Mouse (Mus musculus): Measurements from ENCODE around the gene Gm49320.
"Not testable (repeated sequence)": the region's sequence is repeated elsewhere in the genome, so short reads cannot be mapped to it uniquely, and the experiment has no call there.

The Gm49320 gene

GRCm38 (mm10) chr8:4226739-4227347 is 11.8 kb upstream of the Gm49320 start, which contains the start of gene Lrrc8e:
TSS of gene Lrrc8e (plus strand) at chr8:4226827.
- no peak for DNase-seq (ENCODE audit: low spot score in 2 of 2)

- DNase-seq (ENCODE audit: low spot score in 2 of 2) = no peak
Measured at GRCm38 (mm10) chr8:4227919-4228318, 10.7 kb upstream of the Gm49320 start.

- no peak for DNase-seq (ENCODE audit: low spot score in 2 of 2)
Measured at GRCm38 (mm10) chr8:4229784-4230183, 8.9 kb upstream of the Gm49320 start.

- no peak for DNase-seq (ENCODE audit: low spot score in 2 of 2)
Measured at GRCm38 (mm10) chr8:4230612-4231351, 7.9 kb upstream of the Gm49320 start.

GRCm38 (mm10) chr8:4237814-4238433 is 741 bp upstream of the Gm49320 start:
- no peak for DNase-seq (ENCODE audit: low spot score in 2 of 2)

GRCm38 (mm10) chr8:4239193-4239890 is 677 bp downstream of the Gm49320 start:
- DNase-seq (ENCODE audit: low spot score in 2 of 2) = no peak

- no peak for DNase-seq (ENCODE audit: low spot score in 2 of 2)
Measured at GRCm38 (mm10) chr8:4245061-4245460, 6.4 kb downstream of the Gm49320 start.

- DNase-seq (ENCODE audit: low spot score in 2 of 2) = peak in 1 of 2 experiments; percentile 3
Measured at GRCm38 (mm10) chr8:4245737-4246136, 7.1 kb downstream of the Gm49320 start.

- no peak for DNase-seq (ENCODE audit: low spot score in 2 of 2)
Measured at GRCm38 (mm10) chr8:4247241-4247640, 8.6 kb downstream of the Gm49320 start.

GRCm38 (mm10) chr8:4247951-4248540 is 9.4 kb downstream of the Gm49320 start, which contains the start of gene Tgfbr3l:
TSS of gene Tgfbr3l (plus strand) at chr8:4248214.
- peak in 1 of 2 experiments; percentile 3 for DNase-seq (ENCODE audit: low spot score in 2 of 2)

- DNase-seq (ENCODE audit: low spot score in 2 of 2) = peak in 1 of 2 experiments; percentile 23
Measured at GRCm38 (mm10) chr8:4249213-4249612, 10.5 kb downstream of the Gm49320 start.

GRCm38 (mm10) chr8:4250306-4250970 is 11.8 kb downstream of the Gm49320 start:
- DNase-seq (ENCODE audit: low spot score in 2 of 2) = peak; percentile 75 to 86

GRCm38 (mm10) chr8:4252116-4252760 is 13.6 kb downstream of the Gm49320 start:
- DNase-seq (ENCODE audit: low spot score in 2 of 2) = no peak

GRCm38 (mm10) chr8:4252934-4253841 is 14.5 kb downstream of the Gm49320 start, which contains the start of gene Snapc2:
TSS of gene Snapc2 (plus strand) at chr8:4253080.
- DNase-seq (ENCODE audit: low spot score in 2 of 2) = peak; percentile 93

GRCm38 (mm10) chr8:4254001-4254400 is 15.3 kb downstream of the Gm49320 start:
- DNase-seq (ENCODE audit: low spot score in 2 of 2) = no peak

GRCm38 (mm10) chr8:4255471-4255870 is 16.8 kb downstream of the Gm49320 start:
- not testable (repeated sequence) for DNase-seq (ENCODE audit: low spot score in 2 of 2)

GRCm38 (mm10) chr8:4256911-4257310 is 18.2 kb downstream of the Gm49320 start:
- peak; percentile 54 to 77 for DNase-seq (ENCODE audit: low spot score in 2 of 2)

- no peak for DNase-seq (ENCODE audit: low spot score in 2 of 2)
Measured at GRCm38 (mm10) chr8:4257350-4257749, 18.7 kb downstream of the Gm49320 start.

- peak; percentile 77 to 79 for DNase-seq (ENCODE audit: low spot score in 2 of 2)
Measured at GRCm38 (mm10) chr8:4258233-4258632, 19.6 kb downstream of the Gm49320 start.

Data from frontal cortex, postnatal 25 days (tissue).